Mouse (Mus musculus): Measurements from ENCODE around the gene Ola1. TPM values are rescaled to one million over a fixed set of nuclear protein-coding genes. Genes with fewer than 3 reads are reported as not detected.
A peak's percentile ranks its signal among the peaks of the same experiment; 100 is the strongest.

Gene Ola1
- total and polyA plus RNA-seq, 3 experiments: 47.1 to 180 (median 124) TPM

GRCm38 (mm10) chr2:73095300-73095699 is 123.4 kb downstream of the Ola1 start:
- DNase-seq (ENCODE audit: low spot score): no peak
- no peaks in the 10 kb centered on the region for H3K9me3 ChIP-seq (replicated peaks)
- TF ChIP-seq CTCF (IDR thresholded peaks at IDR 0.05; ENCODE audit: low read depth, low read length) (no peak), TAL1 (conservative IDR thresholded peaks at IDR 0.05; ENCODE audit: low read depth, low read length) (no peak), GATA2 (IDR thresholded peaks at IDR 0.05; ENCODE audit: borderline replicate concordance, low read depth, low read length) (no peak), GATA1 (IDR thresholded peaks at IDR 0.05; ENCODE audit: borderline replicate concordance, low read length) (no peak), POLR2AphosphoS5 (IDR thresholded peaks at IDR 0.05; ENCODE audit: insufficient replicate concordance, low read depth, low read length) (no peak)
- H3K4me3 ChIP-seq (ENCODE audit: low read depth, low read length): no peak overlapping the region
- no peaks in the 10 kb centered on the region for H3K27me3 ChIP-seq (ENCODE audit: insufficient read depth, low read length)
- peaks cover 44% of the 10 kb centered on the region for H3K36me3 ChIP-seq (replicated peaks)
- no peak for ATAC-seq (ENCODE audit: extremely low read depth, insufficient number of reproducible peaks, low FRiP score, poor library complexity, severe bottlenecking)
- H3K4me1 ChIP-seq (ENCODE audit: insufficient read depth, low read depth, low read length): peaks cover 27% of the 10 kb centered on the region

GRCm38 (mm10) chr2:73093032-73093431 is 125.7 kb downstream of the Ola1 start:
- H3K36me3 ChIP-seq (replicated peaks): peaks cover 50% of the 10 kb centered on the region
- no peak overlapping the region for H3K4me3 ChIP-seq (ENCODE audit: low read depth, low read length)
- TF ChIP-seq GATA2 (IDR thresholded peaks at IDR 0.05; ENCODE audit: borderline replicate concordance, low read depth, low read length) (no peak), TAL1 (conservative IDR thresholded peaks at IDR 0.05; ENCODE audit: low read depth, low read length) (peak; percentile 85), POLR2AphosphoS5 (IDR thresholded peaks at IDR 0.05; ENCODE audit: insufficient replicate concordance, low read depth, low read length) (no peak), GATA1 (IDR thresholded peaks at IDR 0.05; ENCODE audit: borderline replicate concordance, low read length) (no peak)
- peaks cover 24% of the 10 kb centered on the region for H3K4me1 ChIP-seq (ENCODE audit: insufficient read depth, low read depth, low read length)
- no peaks in the 10 kb centered on the region for H3K27me3 ChIP-seq (ENCODE audit: insufficient read depth, low read length)
- ATAC-seq (ENCODE audit: extremely low read depth, insufficient number of reproducible peaks, low FRiP score, poor library complexity, severe bottlenecking) (peak; percentile 68), DNase-seq (ENCODE audit: low spot score) (peak; percentile 8)
- H3K9me3 ChIP-seq (replicated peaks): no peaks in the 10 kb centered on the region

- Histone ChIP-seq H3K36me3 (replicated peaks) (peaks cover 44% of the 10 kb centered on the region), H3K4me3 (ENCODE audit: low read depth, low read length) (no peak overlapping the region), H3K9me3 (replicated peaks) (no peaks in the 10 kb centered on the region), H3K4me1 (ENCODE audit: insufficient read depth, low read depth, low read length) (peaks cover 21% of the 10 kb centered on the region), H3K27me3 (ENCODE audit: insufficient read depth, low read length) (no peaks in the 10 kb centered on the region)
- TF ChIP-seq GATA2 (IDR thresholded peaks at IDR 0.05; ENCODE audit: borderline replicate concordance, low read depth, low read length): no peak
- no peak for TF ChIP-seq POLR2AphosphoS5 (IDR thresholded peaks at IDR 0.05; ENCODE audit: insufficient replicate concordance, low read depth, low read length)
- DNase-seq (ENCODE audit: low spot score): no peak
- no peak for ATAC-seq (ENCODE audit: extremely low read depth, insufficient number of reproducible peaks, low FRiP score, poor library complexity, severe bottlenecking)
Observed at GRCm38 (mm10) chr2:73091302-73091701, 127.4 kb downstream of the Ola1 start.

GRCm38 (mm10) chr2:73087641-73088040 is 131.1 kb downstream of the Ola1 start:
- Histone ChIP-seq H3K27me3 (ENCODE audit: insufficient read depth, low read length) (no peaks in the 10 kb centered on the region), H3K9me3 (replicated peaks) (no peaks in the 10 kb centered on the region), H3K4me3 (ENCODE audit: low read depth, low read length) (no peak overlapping the region), H3K4me1 (ENCODE audit: insufficient read depth, low read depth, low read length) (peaks cover 12% of the 10 kb centered on the region), H3K36me3 (replicated peaks) (peaks cover 34% of the 10 kb centered on the region)
- ATAC-seq (ENCODE audit: extremely low read depth, insufficient number of reproducible peaks, low FRiP score, poor library complexity, severe bottlenecking): no peak
- DNase-seq (ENCODE audit: low spot score): no peak
- TF ChIP-seq CTCF (IDR thresholded peaks at IDR 0.05; ENCODE audit: low read depth, low read length) (no peak), POLR2AphosphoS5 (IDR thresholded peaks at IDR 0.05; ENCODE audit: insufficient replicate concordance, low read depth, low read length) (no peak), GATA2 (IDR thresholded peaks at IDR 0.05; ENCODE audit: borderline replicate concordance, low read depth, low read length) (no peak), GATA1 (IDR thresholded peaks at IDR 0.05; ENCODE audit: borderline replicate concordance, low read length) (no peak), TAL1 (conservative IDR thresholded peaks at IDR 0.05; ENCODE audit: low read depth, low read length) (no peak)

- Histone ChIP-seq H3K9me3 (replicated peaks) (no peaks in the 10 kb centered on the region), H3K27me3 (ENCODE audit: insufficient read depth, low read length) (no peaks in the 10 kb centered on the region; the same call in 1 of the 2 replicates), H3K4me3 (ENCODE audit: low read depth, low read length) (no peak overlapping the region), H3K4me1 (ENCODE audit: insufficient read depth, low read depth, low read length) (peaks cover 12% of the 10 kb centered on the region), H3K36me3 (replicated peaks) (peaks cover 19% of the 10 kb centered on the region)
- no peak for ATAC-seq (ENCODE audit: extremely low read depth, insufficient number of reproducible peaks, low FRiP score, poor library complexity, severe bottlenecking)
- no peak for TF ChIP-seq GATA1 (IDR thresholded peaks at IDR 0.05; ENCODE audit: borderline replicate concordance, low read length)
- TF ChIP-seq CTCF (IDR thresholded peaks at IDR 0.05; ENCODE audit: low read depth, low read length): no peak
- no peak for TF ChIP-seq TAL1 (conservative IDR thresholded peaks at IDR 0.05; ENCODE audit: low read depth, low read length)
- TF ChIP-seq GATA2 (IDR thresholded peaks at IDR 0.05; ENCODE audit: borderline replicate concordance, low read depth, low read length): no peak
- no peak for TF ChIP-seq POLR2AphosphoS5 (IDR thresholded peaks at IDR 0.05; ENCODE audit: insufficient replicate concordance, low read depth, low read length)
- no peak for DNase-seq (ENCODE audit: low spot score)
Observed at GRCm38 (mm10) chr2:73085669-73086304, 132.9 kb downstream of the Ola1 start.

- Histone ChIP-seq H3K4me3 (ENCODE audit: low read depth, low read length) (no peak overlapping the region), H3K27me3 (ENCODE audit: insufficient read depth, low read length) (peaks cover 15% of the 10 kb centered on the region), H3K4me1 (ENCODE audit: insufficient read depth, low read depth, low read length) (peaks cover 10% of the 10 kb centered on the region), H3K9me3 (replicated peaks) (no peaks in the 10 kb centered on the region), H3K36me3 (replicated peaks) (no peaks in the 10 kb centered on the region)
- DNase-seq (ENCODE audit: low spot score) (no peak), ATAC-seq (ENCODE audit: extremely low read depth, insufficient number of reproducible peaks, low FRiP score, poor library complexity, severe bottlenecking) (no peak)
- TF ChIP-seq GATA1 (IDR thresholded peaks at IDR 0.05; ENCODE audit: borderline replicate concordance, low read length): no peak
- no peak for TF ChIP-seq GATA2 (IDR thresholded peaks at IDR 0.05; ENCODE audit: borderline replicate concordance, low read depth, low read length)
- TF ChIP-seq TAL1 (conservative IDR thresholded peaks at IDR 0.05; ENCODE audit: low read depth, low read length): no peak
- TF ChIP-seq CTCF (IDR thresholded peaks at IDR 0.05; ENCODE audit: low read depth, low read length): no peak
- no peak for TF ChIP-seq POLR2AphosphoS5 (IDR thresholded peaks at IDR 0.05; ENCODE audit: insufficient replicate concordance, low read depth, low read length)
Observed at GRCm38 (mm10) chr2:73082476-73082875, 136.2 kb downstream of the Ola1 start.
